Mouse (Mus musculus): ENCODE results near the gene Hdgfl2.

Gene Hdgfl2

GRCm38 (mm10) chr17:56078880-56079795 is at the start of gene Hdgfl2:
TSS of gene Hdgfl2 (plus strand) at chr17:56079634.
- DNase-seq (ENCODE audit: low spot score in 2 of 2): peak; percentile 99 to 100

- DNase-seq (ENCODE audit: low spot score in 2 of 2): no peak
These were observed 49.1 kb upstream of the Hdgfl2 start for GRCm38 (mm10) chr17:56030238-56030870.

GRCm38 (mm10) chr17:56030919-56031318 is 48.5 kb upstream of the Hdgfl2 start:
- peak in 1 of 2 experiments; percentile 35 for DNase-seq (ENCODE audit: low spot score in 2 of 2)

GRCm38 (mm10) chr17:56031431-56031830 is 48.0 kb upstream of the Hdgfl2 start:
- no peak for DNase-seq (ENCODE audit: low spot score in 2 of 2)

GRCm38 (mm10) chr17:56032127-56032733 is 47.2 kb upstream of the Hdgfl2 start:
- DNase-seq (ENCODE audit: low spot score in 2 of 2): no peak

- DNase-seq (ENCODE audit: low spot score in 2 of 2): peak in 1 of 2 experiments; percentile 56
These were observed 46.6 kb upstream of the Hdgfl2 start for GRCm38 (mm10) chr17:56032831-56033230.

GRCm38 (mm10) chr17:56034040-56034725 is 45.3 kb upstream of the Hdgfl2 start:
- no peak for DNase-seq (ENCODE audit: low spot score in 2 of 2)

- no peak for DNase-seq (ENCODE audit: low spot score in 2 of 2)
These were observed 44.7 kb upstream of the Hdgfl2 start for GRCm38 (mm10) chr17:56034726-56035100.

- DNase-seq (ENCODE audit: low spot score in 2 of 2): no peak
These were observed 44.2 kb upstream of the Hdgfl2 start for GRCm38 (mm10) chr17:56035216-56035615.

- DNase-seq (ENCODE audit: low spot score in 2 of 2): peak; percentile 99 to 100
These were observed 43.1 kb upstream of the Hdgfl2 start, which contains the start of gene Sh3gl1 for GRCm38 (mm10) chr17:56036176-56036900. TSS of gene Sh3gl1 (minus strand) at chr17:56036635.

GRCm38 (mm10) chr17:56036901-56037287 is 42.5 kb upstream of the Hdgfl2 start:
- DNase-seq (ENCODE audit: low spot score in 2 of 2): no peak

- no peak for DNase-seq (ENCODE audit: low spot score in 2 of 2)
These were observed 40.7 kb upstream of the Hdgfl2 start for GRCm38 (mm10) chr17:56038583-56039261.

- no peak for DNase-seq (ENCODE audit: low spot score in 2 of 2)
These were observed 40.1 kb upstream of the Hdgfl2 start for GRCm38 (mm10) chr17:56039345-56039744.

GRCm38 (mm10) chr17:56040030-56040856 is 39.2 kb upstream of the Hdgfl2 start, which contains the start of gene Chaf1a:
TSS of gene Chaf1a (plus strand) at chr17:56040439.
- DNase-seq (ENCODE audit: low spot score in 2 of 2): peak; percentile 92 to 95

- no peak for DNase-seq (ENCODE audit: low spot score in 2 of 2)
These were observed 38.6 kb upstream of the Hdgfl2 start for GRCm38 (mm10) chr17:56040857-56041163.

GRCm38 (mm10) chr17:56051369-56051768 is 28.1 kb upstream of the Hdgfl2 start:
- DNase-seq (ENCODE audit: low spot score in 2 of 2): no peak

- DNase-seq (ENCODE audit: low spot score in 2 of 2): no peak
These were observed 24.5 kb upstream of the Hdgfl2 start for GRCm38 (mm10) chr17:56054938-56055337.

- no peak for DNase-seq (ENCODE audit: low spot score in 2 of 2)
These were observed 23.3 kb upstream of the Hdgfl2 start for GRCm38 (mm10) chr17:56055945-56056678.

All from thymus, postnatal 10 days (tissue).